Mouse (Mus musculus): ENCODE data around the gene Pgbd1. TPM values are rescaled to one million over a fixed set of nuclear protein-coding genes. Genes with fewer than 3 reads are reported as not detected.

Gene Pgbd1
- polyA plus RNA-seq, 1 experiment from 2014 or later, result 2.4 TPM

DNA sequence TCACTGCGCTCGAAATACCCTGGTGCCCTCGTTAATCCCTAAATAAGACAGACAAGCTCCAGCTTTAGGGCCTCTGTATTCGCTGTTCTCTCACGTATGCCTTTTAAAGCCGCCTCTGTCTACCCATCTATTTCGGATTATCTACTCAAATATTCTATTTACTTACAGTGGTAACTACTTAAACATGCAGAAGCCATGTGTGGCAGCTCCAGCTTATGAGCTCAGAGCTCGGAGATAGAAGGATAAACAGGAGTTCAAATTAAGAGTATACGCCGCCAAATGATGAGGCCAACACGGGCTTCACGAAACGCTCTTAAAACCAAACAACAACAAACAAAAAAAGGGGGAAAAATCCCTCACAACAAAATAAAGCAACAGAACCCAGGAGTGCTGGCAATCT is 12.2 kb upstream of the Pgbd1 start:
- Histone ChIP-seq H3K4me1 (peaks cover 10% of the 10 kb centered on the region), H3K27me3 (0 out of 2 replicates have a peak, but pooled peaks cover 3% of the 10 kb centered on the region), H3K4me2 (peak overlapping the region; percentile 50), H3K9ac (peak overlapping the region; percentile 57; the same call in 1 of the 2 replicates), H3K4me3 (peak overlapping the region; percentile 72), H3K27ac (peak overlapping the region; percentile 79), H3K36me3 (peaks cover 17% of the 10 kb centered on the region), H3K9me3 (no peaks in the 10 kb centered on the region)
- no peak for ATAC-seq (ENCODE audit: insufficient number of reproducible peaks, low FRiP score, low TSS enrichment, low read depth)
- WGBS, result 4% methylated on average over 13 of the region's 13 CpGs

DNA sequence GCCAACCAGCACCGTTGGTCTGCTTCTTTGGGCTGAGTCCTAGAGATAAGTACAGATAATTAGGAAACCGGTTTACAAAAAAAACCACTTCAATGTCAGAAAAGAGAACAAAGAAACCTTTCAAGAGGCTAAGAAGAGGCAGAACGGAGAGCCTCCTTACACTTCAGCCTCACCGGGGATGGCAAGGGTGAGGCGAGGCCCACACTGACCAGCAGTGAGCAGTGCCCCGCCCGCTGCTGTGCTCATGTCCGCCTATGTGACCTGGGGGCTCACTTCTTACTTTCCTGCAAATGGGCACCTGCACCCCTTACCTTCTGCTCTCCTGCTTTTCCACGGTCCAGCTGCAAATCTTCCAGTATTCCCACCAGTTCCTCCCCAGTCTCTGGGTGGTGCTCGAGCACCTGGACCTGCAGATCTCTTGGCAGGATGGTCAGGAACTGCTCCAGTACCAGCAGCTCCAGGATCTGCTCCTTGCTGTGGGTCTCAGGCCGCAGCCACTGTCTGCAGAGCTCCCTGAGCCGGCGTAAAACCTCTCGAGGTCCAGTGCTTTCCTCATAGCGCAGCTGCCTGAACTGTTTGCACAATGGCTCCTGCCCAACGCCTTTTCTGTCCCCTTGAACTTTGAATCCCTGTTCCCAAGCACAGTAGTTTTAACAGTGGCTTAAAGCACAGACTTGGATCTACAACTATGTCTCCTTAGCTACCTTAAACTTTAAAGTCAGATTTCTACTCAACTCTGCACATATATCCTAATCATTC is 7.2 kb upstream of the Pgbd1 start:
- Histone ChIP-seq H3K9ac (no peak overlapping the region), H3K9me3 (no peaks in the 10 kb centered on the region), H3K4me1 (peaks cover 7% of the 10 kb centered on the region), H3K4me3 (no peak overlapping the region), H3K4me2 (no peak overlapping the region), H3K36me3 (peaks cover 57% of the 10 kb centered on the region), H3K27me3 (no peaks in the 10 kb centered on the region), H3K27ac (no peak overlapping the region)
- ATAC-seq (ENCODE audit: insufficient number of reproducible peaks, low FRiP score, low TSS enrichment, low read depth), result no peak
- WGBS, result 85% methylated on average over 16 of the region's 16 CpGs

DNA sequence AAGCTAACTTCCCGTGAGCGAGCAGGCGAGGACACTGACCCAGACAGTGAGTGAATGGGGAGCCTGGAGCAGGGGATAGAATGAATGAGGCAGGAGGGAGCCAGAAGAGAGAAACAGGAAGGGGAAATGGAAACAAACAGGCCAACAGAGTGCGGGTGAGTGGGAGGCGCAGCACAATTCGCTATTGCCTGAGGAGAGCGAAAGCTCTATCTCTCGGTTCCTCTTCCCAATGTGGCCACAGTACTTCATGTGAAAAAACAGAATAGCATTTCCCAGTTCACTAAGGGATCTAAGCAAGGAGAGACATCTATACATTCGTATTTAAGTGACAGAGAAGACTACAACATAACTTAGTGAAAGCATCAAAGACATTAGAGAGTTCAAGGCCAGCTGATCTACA is 5.9 kb upstream of the Pgbd1 start:
- no peak overlapping the region for H3K4me3 ChIP-seq
- no peaks in the 10 kb centered on the region for H3K4me1 ChIP-seq
- WGBS, result 89% methylated on average over 9 of the region's 9 CpGs

DNA sequence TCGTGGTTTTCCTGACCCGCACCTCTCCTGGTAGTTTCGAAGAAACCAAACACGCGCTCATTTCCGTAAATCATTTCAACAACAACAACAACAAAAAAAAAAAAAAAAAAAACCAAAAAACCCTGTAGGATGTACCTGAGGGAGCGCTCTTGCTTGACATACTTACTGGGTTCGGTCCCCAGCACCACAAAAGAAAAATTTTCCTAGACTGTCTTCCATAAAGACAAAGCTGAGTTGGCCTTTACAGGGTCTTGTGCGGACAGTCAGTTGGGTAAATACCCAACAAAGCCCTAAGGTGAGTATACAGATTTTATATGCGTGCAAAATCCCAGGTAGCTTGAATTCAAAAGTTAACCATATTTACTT is 332 bp upstream of the Pgbd1 start:
- H3K4me2 ChIP-seq, result peak overlapping the region; percentile 77
- H3K27me3 ChIP-seq, result no peaks in the 10 kb centered on the region
- WGBS, result 14% methylated on average over 10 of the region's 10 CpGs
- no peak for ATAC-seq (ENCODE audit: insufficient number of reproducible peaks, low FRiP score, low TSS enrichment, low read depth)
- peaks cover 7% of the 10 kb centered on the region for H3K4me1 ChIP-seq
- peaks cover 30% of the 10 kb centered on the region for H3K36me3 ChIP-seq
- peak overlapping the region; percentile 54 for H3K4me3 ChIP-seq
- H3K9ac ChIP-seq, result peak overlapping the region; percentile 45
- H3K9me3 ChIP-seq, result no peaks in the 10 kb centered on the region
- peak overlapping the region; percentile 80 for H3K27ac ChIP-seq

More for the DNA sequence above, 5.9 kb upstream of the Pgbd1 start:
- Histone ChIP-seq H3K4me2 (no peak overlapping the region), H3K36me3 (peaks cover 61% of the 10 kb centered on the region), H3K27me3 (no peaks in the 10 kb centered on the region), H3K9ac (no peak overlapping the region), H3K9me3 (no peaks in the 10 kb centered on the region), H3K27ac (no peak overlapping the region)
- ATAC-seq (ENCODE audit: insufficient number of reproducible peaks, low FRiP score, low TSS enrichment, low read depth), result no peak

DNA sequence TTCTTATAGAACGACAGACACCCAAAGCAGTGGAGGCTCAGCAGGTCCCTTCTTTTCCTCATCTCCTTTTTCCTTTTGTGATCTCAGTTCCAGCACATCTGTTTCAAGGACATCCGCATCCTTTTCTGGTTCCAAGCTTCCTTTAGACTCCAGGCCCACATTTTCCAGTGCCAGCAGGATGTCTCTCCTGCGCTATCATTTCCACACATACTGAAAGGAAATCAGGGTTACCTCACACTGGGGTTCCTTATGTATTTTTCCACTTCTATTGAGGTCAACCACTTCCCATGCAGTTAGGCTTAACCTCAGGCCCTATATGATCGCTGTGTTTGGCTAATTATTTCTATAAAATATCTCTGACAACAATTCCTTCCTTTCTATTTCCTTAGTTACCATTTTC is 5.4 kb downstream of the Pgbd1 start:
- Histone ChIP-seq H3K4me3 (no peak overlapping the region), H3K9me3 (no peaks in the 10 kb centered on the region), H3K27ac (no peak overlapping the region), H3K36me3 (no peaks in the 10 kb centered on the region), H3K4me2 (no peak overlapping the region), H3K9ac (no peak overlapping the region), H3K4me1 (peaks cover 7% of the 10 kb centered on the region), H3K27me3 (no peaks in the 10 kb centered on the region)
- 85% methylated on average over 4 of the region's 4 CpGs for WGBS
- no peak for ATAC-seq (ENCODE audit: insufficient number of reproducible peaks, low FRiP score, low TSS enrichment, low read depth)

DNA sequence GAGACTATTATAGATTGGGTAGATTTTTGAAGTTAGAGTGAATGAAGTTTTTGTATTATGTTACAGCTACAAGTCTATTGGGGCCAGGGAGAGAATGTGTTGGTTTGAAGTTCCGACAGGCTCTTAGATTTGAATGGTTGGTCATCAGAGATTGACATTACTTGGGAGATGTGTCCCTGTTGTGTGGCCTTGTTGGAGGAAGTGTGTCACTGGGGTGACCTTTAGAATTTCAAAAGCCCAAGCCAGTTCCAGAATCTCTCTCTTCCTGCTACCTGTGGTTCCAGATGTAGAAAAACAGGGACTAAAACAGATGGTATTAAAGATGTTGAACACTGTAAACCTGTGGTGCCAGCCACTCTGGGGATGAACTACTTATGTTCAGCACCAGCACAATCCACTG is 13.2 kb downstream of the Pgbd1 start:
- H3K27ac ChIP-seq, result no peak overlapping the region
- H3K9me3 ChIP-seq, result no peaks in the 10 kb centered on the region
- H3K9ac ChIP-seq, result no peak overlapping the region
- H3K4me1 ChIP-seq, result no peaks in the 10 kb centered on the region
- WGBS, result 93% methylated on average over 1 of the region's 1 CpGs
- no peak for ATAC-seq (ENCODE audit: insufficient number of reproducible peaks, low FRiP score, low TSS enrichment, low read depth)
- no peaks in the 10 kb centered on the region for H3K36me3 ChIP-seq
- no peak overlapping the region for H3K4me2 ChIP-seq
- H3K27me3 ChIP-seq, result no peaks in the 10 kb centered on the region
- H3K4me3 ChIP-seq, result no peak overlapping the region

DNA sequence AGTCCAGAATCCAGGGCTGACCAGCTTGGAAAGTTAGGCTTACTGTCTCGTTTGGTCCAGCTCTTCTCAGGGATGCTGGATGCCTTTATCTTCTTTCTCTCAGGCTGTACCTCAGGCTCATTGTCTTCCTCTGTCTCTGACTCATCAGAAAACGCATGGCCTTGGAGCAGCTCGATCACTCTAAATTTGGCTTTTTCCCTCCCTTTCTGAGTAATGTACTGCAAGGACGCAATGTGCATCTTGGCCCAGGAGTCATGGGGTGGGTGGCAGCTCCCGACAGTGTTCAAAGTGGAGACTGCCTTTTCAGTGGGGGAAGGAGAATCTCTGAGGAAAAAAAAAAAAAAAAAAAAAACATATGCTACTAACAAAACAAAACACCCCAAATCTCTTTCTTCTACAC is 17.6 kb downstream of the Pgbd1 start:
- 72% methylated on average over 5 of the region's 5 CpGs for WGBS
- H3K4me1 ChIP-seq, result no peaks in the 10 kb centered on the region
- no peaks in the 10 kb centered on the region for H3K9me3 ChIP-seq
- no peak overlapping the region for H3K4me3 ChIP-seq
- ATAC-seq (ENCODE audit: insufficient number of reproducible peaks, low FRiP score, low TSS enrichment, low read depth), result no peak
- H3K27me3 ChIP-seq, result no peaks in the 10 kb centered on the region
- no peak overlapping the region for H3K9ac ChIP-seq
- no peak overlapping the region for H3K4me2 ChIP-seq
- no peak overlapping the region for H3K27ac ChIP-seq
- no peaks in the 10 kb centered on the region for H3K36me3 ChIP-seq

DNA sequence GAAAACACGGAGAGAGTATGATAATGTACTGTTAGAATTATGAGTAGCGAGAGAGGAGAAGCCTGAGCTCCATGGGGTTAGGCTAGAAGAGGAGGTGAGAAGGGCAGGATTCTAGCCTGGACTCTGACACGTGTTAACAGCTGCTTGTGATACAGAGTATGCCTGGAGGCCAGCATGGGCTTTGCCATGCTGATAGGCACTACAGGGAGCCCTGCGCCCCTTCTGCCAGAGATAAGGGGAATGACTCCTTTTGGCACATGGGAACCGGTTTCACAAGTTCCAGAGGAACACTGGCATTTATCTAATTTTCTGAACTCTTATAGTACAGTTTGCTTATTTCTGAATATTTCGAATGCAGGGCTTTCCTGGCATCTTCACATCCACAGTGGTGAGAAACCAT is 22.0 kb downstream of the Pgbd1 start:
- Histone ChIP-seq H3K9ac (no peak overlapping the region), H3K4me2 (no peak overlapping the region), H3K4me3 (no peak overlapping the region), H3K27me3 (no peaks in the 10 kb centered on the region), H3K4me1 (no peaks in the 10 kb centered on the region), H3K36me3 (no peaks in the 10 kb centered on the region), H3K27ac (no peak overlapping the region), H3K9me3 (no peaks in the 10 kb centered on the region)
- 55% methylated on average over 6 of the region's 6 CpGs for WGBS
- ATAC-seq (ENCODE audit: insufficient number of reproducible peaks, low FRiP score, low TSS enrichment, low read depth), result no peak

DNA sequence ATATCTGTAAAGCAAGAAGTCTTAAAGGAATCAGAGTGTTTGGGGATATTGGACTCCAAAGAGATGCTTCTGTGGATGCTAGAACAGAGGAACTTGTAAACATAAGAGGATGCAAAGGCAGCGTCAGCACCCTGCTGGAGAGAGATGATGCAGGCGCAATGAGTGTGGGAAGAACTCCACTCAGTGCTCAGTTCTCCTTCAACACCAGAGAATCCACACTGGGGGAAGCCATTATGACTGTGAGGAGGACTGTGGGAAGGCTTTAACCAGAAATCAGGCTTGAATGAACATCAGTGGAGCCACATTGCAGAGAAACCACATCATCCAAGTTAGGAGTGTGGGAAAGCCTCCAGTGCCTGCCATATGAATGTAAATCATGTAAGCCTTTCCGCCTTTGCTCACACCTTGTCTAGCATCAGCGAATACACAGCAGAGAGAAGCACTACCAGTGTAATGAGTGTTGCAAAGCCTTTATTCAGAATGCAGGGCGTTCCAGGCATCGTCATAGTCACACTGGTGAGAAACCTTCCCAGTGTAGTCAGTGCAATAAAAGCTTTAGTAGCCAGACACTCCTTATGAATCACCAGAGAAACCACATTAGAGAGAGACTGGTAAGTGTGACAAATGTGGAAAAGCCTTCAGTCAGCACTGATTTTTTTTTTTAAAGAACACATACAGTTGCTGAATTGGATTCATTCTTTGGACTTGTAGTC is 23.4 kb downstream of the Pgbd1 start:
- H3K4me1 ChIP-seq, result no peaks in the 10 kb centered on the region
- ATAC-seq (ENCODE audit: insufficient number of reproducible peaks, low FRiP score, low TSS enrichment, low read depth), result no peak
- no peak overlapping the region for H3K4me2 ChIP-seq
- 71% methylated on average over 6 of the region's 6 CpGs for WGBS
- H3K36me3 ChIP-seq, result no peaks in the 10 kb centered on the region
- no peak overlapping the region for H3K4me3 ChIP-seq
- H3K9me3 ChIP-seq, result no peaks in the 10 kb centered on the region
- no peak overlapping the region for H3K27ac ChIP-seq
- H3K27me3 ChIP-seq, result no peaks in the 10 kb centered on the region
- no peak overlapping the region for H3K9ac ChIP-seq

DNA sequence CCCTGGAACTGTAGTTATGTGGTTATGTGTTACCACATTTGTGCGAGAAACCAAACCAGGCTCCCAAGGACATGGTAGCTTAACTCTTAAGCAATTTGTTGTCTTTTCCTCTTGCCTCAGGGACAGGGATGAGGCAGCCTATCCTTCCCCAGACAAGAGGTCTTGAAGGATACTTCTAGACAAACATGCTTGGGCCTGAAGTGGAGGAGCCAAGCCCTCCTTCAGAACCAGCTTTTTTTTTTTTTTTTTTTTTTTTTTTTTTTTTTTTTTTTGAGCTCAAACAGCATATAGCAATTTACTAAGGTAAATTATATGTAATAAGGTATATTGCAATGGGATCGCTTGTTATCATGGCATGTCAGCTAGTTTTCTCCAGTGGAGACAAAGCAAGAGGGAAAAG is 25.1 kb downstream of the Pgbd1 start:
- WGBS, result 69% methylated on average over 2 of the region's 2 CpGs
- no peak overlapping the region for H3K4me3 ChIP-seq
- ATAC-seq (ENCODE audit: insufficient number of reproducible peaks, low FRiP score, low TSS enrichment, low read depth), result no peak
- H3K4me2 ChIP-seq, result no peak overlapping the region
- no peaks in the 10 kb centered on the region for H3K9me3 ChIP-seq
- no peaks in the 10 kb centered on the region for H3K36me3 ChIP-seq
- no peak overlapping the region for H3K27ac ChIP-seq
- H3K4me1 ChIP-seq, result no peaks in the 10 kb centered on the region
- H3K27me3 ChIP-seq, result no peaks in the 10 kb centered on the region
- no peak overlapping the region for H3K9ac ChIP-seq

DNA sequence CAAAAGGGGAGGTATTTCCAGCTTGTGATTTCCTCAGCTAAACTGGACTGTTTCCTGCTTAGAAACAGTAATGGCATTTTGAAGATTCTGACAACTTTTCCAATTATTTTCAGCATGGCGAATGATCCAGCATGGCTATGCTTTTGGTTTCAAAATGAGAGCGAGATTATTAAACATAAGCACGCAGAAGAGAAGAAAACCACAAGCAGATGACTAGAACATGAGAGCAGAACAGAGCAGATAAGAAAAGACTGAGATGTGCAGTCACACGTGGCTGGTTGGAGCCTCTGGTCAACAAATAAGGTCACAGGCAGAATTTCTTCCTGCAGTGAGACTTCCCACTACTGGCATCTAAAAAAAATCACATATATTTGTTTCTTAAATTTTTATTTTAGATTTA is 25.6 kb downstream of the Pgbd1 start:
- Histone ChIP-seq H3K27ac (no peak overlapping the region), H3K9me3 (no peaks in the 10 kb centered on the region), H3K27me3 (no peaks in the 10 kb centered on the region), H3K4me1 (no peaks in the 10 kb centered on the region), H3K9ac (no peak overlapping the region), H3K4me3 (no peak overlapping the region), H3K4me2 (no peak overlapping the region), H3K36me3 (no peaks in the 10 kb centered on the region)
- no peak for ATAC-seq (ENCODE audit: insufficient number of reproducible peaks, low FRiP score, low TSS enrichment, low read depth)
- 71% methylated on average over 4 of the region's 4 CpGs for WGBS

Measured in limb, embryonic 15.5 days (tissue).